Mouse (Mus musculus) heart, embryonic 14.5 days (tissue): ENCODE measurements around the gene Vdr. TPM values are rescaled to one million over a fixed set of nuclear protein-coding genes. Genes with fewer than 3 reads are reported as not detected.

ENCODE experiments used
- ATAC-seq: fragments of 200-750 bp; cut with Nextera tagmentation; 2 replicates; pipeline ENCODE4 v1.8.0; 2017; ENCODE audit warnings: low read depth, moderate TSS enrichment; ENCODE audit not compliant: insufficient number of reproducible peaks, insufficient read depth, low FRiP score
- H3K27ac ChIP-seq, 2 experiments: fragments of 200-500 bp in 1 of 2; fragments of 300-500 bp in 1 of 2; sonication (generic) in 1 of 2; replicated peaks in 1 of 2; 2 replicates each; pipeline ENCODE4 v1.5.1; 2012 to 2014; ENCODE audit warnings: low read depth in 2 of 2, low read length in 2 of 2, control low read depth in 1 of 2, mild to moderate bottlenecking in 1 of 2, mixed read lengths in 1 of 2; ENCODE audit not compliant: control insufficient read depth in 1 of 2, insufficient read depth in 1 of 2
- H3K27me3 ChIP-seq: fragments of 300-500 bp; sonication (generic); 2 replicates; pipeline ENCODE4 v1.6.1; 2014; ENCODE audit warnings: mild to moderate bottlenecking, low read length, control low read depth; ENCODE audit not compliant: control insufficient read depth, insufficient read depth
- H3K36me3 ChIP-seq: fragments of 300-500 bp; sonication (generic); 2 replicates; pipeline ENCODE4 v1.6.1; 2014; ENCODE audit warnings: mild to moderate bottlenecking, control low read depth, low read length, mixed read lengths; ENCODE audit not compliant: control insufficient read depth, insufficient read depth
- H3K4me1 ChIP-seq, 2 experiments: fragments of 200-500 bp in 1 of 2; fragments of 300-500 bp in 1 of 2; sonication (generic) in 1 of 2; 2 replicates each; pipeline ENCODE4 v1.6.1; 2012 to 2014; ENCODE audit warnings: low read length in 2 of 2, control low read depth in 1 of 2, mixed read lengths in 1 of 2; ENCODE audit not compliant: control insufficient read depth in 2 of 2, insufficient read depth in 2 of 2
- H3K4me2 ChIP-seq: fragments of 300-500 bp; sonication (generic); 2 replicates; pipeline ENCODE4 v1.6.1; 2014; ENCODE audit warnings: mild to moderate bottlenecking, low read length
- H3K4me3 ChIP-seq, 2 experiments: fragments of 200-500 bp in 1 of 2; fragments of 300-500 bp in 1 of 2; sonication (generic) in 1 of 2; 2 replicates each; pipeline ENCODE4 v1.5.1; 2012 to 2014; ENCODE audit warnings: low read length in 2 of 2, mild to moderate bottlenecking in 2 of 2, control low read depth in 1 of 2, low read depth in 1 of 2, moderate library complexity in 1 of 2; ENCODE audit not compliant: control insufficient read depth in 1 of 2, insufficient read depth in 1 of 2
- H3K9ac ChIP-seq: fragments of 300-500 bp; sonication (generic); 2 replicates; pipeline ENCODE4 v1.6.1; 2014; ENCODE audit warnings: mild to moderate bottlenecking, low read length
- H3K9me3 ChIP-seq: fragments of 300-500 bp; sonication (generic); 2 replicates; pipeline ENCODE4 v1.6.1; 2016; ENCODE audit warnings: low read length, control low read depth; ENCODE audit not compliant: control insufficient read depth
- WGBS: fragments of 180-500 bp; shearing (Covaris S2); extraction: QIAGEN DNeasy Blood & Tissue Kit; methylation state at CpG from one replicate; pipeline ENCODE4 v1.1.7; 2014; 5-methylcytosine and 5-hydroxymethylcytosine counted together
- polyA plus RNA-seq: library from polyadenylated mRNA; unstranded; fragments of >200 nt; fragmentation: Nextera tagmentation; extraction: Ambion mirVana; gene quantifications from 2 replicates; pipeline ENCODE4 v1.2.1, GENCODE M21; 2014

Gene Vdr
- polyA plus RNA-seq, 1 experiment from 2014 or later = 0.81 TPM

DNA sequence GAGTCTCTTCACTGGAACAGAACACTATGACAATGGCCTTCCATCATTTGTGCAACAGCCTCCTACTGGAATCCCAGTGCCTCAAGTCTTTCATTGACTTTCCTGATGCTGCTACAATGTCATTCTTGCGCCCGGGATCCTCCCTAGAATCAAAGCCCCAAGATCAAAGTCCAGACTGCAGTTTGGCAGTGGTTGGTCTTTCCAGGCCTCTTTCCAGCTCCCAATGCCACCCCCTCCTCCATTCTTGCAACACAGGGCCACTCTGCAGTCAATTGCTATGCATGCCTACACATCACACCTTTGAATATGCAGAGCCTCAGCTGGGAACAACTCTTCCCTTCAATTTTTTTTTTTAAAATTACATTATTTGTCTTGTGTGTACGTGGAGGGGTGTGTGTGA is 50.1 kb downstream of the Vdr start:
- H3K4me3 ChIP-seq = no peak overlapping the region
- 84% methylated on average over 3 of the region's 3 CpGs for WGBS
- ATAC-seq = no peak
- peaks cover 21% of the 10 kb centered on the region for H3K27me3 ChIP-seq
- no peak overlapping the region for H3K9ac ChIP-seq
- no peaks in the 10 kb centered on the region for H3K36me3 ChIP-seq
- peaks cover 27 to 28% of the 10 kb centered on the region in 2 experiments for H3K4me1 ChIP-seq
- H3K9me3 ChIP-seq = no peaks in the 10 kb centered on the region
- no peak overlapping the region for H3K27ac ChIP-seq
- no peak overlapping the region for H3K4me2 ChIP-seq

DNA sequence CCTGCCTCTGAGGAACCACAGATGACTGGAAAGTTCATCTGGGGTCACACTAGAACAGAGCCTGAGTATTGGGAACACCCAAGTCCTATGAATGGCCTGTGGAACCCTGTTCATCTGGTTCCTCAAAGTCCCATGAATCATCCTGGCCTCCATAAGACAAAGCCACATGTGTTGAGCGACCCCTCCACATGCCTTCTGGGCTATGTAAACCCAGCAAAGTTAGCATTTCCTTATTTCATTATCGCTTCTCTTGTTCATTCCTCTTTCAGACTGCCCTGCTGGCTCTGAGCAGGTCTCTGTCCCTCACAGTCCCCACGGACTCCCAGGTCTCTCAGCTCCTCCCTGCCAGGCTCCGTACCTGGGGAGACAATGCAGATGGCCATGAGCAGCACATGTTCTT is 52.0 kb downstream of the Vdr start:
- Histone ChIP-seq H3K4me1 (peaks cover 10% of the 10 kb centered on the region in 2 experiments; a peak in 3 of 4 replicates), H3K27me3 (peaks cover 21% of the 10 kb centered on the region), H3K36me3 (no peaks in the 10 kb centered on the region), H3K9me3 (no peaks in the 10 kb centered on the region), H3K9ac (no peak overlapping the region), H3K27ac (no peak overlapping the region), H3K4me3 (no peak overlapping the region), H3K4me2 (no peak overlapping the region)
- 75% methylated on average over 4 of the region's 4 CpGs for WGBS
- no peak for ATAC-seq

DNA sequence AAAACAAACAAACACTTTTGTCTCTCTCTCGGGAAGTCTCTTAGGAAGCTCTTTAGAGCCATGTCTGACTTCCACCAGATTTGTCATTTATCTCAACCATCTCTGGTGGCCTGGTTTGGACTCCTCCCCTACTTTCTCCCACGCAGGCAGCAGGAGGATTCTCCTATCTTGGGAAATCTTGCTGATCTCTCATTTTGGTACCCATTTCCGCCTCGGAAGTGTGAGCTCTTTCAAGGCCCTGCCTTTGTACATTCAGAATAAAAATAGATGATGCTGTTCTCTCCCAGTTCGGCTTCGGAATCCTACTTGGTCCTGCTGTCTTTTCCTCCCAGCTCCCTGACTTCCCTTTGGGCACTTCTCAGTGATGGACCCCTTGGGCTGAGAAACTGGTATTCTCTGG is 55.9 kb downstream of the Vdr start:
- H3K9me3 ChIP-seq = no peaks in the 10 kb centered on the region
- WGBS = 38% methylated on average over 6 of the region's 6 CpGs
- H3K27me3 ChIP-seq = peaks cover 12% of the 10 kb centered on the region
- H3K9ac ChIP-seq = no peak overlapping the region
- H3K4me1 ChIP-seq = no peaks in the 10 kb centered on the region
- no peak for ATAC-seq
- H3K27ac ChIP-seq = no peak overlapping the region
- H3K36me3 ChIP-seq = no peaks in the 10 kb centered on the region
- no peak overlapping the region for H3K4me2 ChIP-seq
- H3K4me3 ChIP-seq = no peak overlapping the region

DNA sequence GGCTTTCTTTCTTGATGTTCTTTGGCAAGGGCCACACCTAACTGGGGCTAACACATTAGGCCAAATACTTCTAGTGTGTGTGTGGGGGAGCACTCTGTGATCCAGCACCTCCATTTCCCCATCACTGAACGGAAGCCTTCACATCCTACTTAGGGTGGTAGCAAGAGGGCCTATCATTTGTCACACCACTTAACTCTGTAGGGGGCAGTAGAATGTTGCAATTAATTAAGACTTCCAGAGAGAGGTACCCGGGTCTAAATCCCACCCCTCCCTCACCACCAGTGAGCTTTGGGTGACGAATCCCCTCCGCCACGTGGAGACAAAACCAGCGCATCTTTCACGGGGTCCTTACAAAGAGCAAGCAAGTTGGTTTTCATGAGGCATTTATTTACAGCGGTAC is 56.4 kb downstream of the Vdr start:
- no peak overlapping the region for H3K27ac ChIP-seq
- WGBS = 37% methylated on average over 8 of the region's 8 CpGs
- H3K9ac ChIP-seq = no peak overlapping the region
- H3K36me3 ChIP-seq = no peaks in the 10 kb centered on the region
- H3K4me2 ChIP-seq = no peak overlapping the region
- no peak for ATAC-seq
- peaks cover 0 to 2% of the 10 kb centered on the region in 2 experiments; a peak in 2 of 4 replicates for H3K4me1 ChIP-seq
- no peak overlapping the region for H3K4me3 ChIP-seq
- H3K9me3 ChIP-seq = no peaks in the 10 kb centered on the region
- peaks cover 12% of the 10 kb centered on the region for H3K27me3 ChIP-seq

DNA sequence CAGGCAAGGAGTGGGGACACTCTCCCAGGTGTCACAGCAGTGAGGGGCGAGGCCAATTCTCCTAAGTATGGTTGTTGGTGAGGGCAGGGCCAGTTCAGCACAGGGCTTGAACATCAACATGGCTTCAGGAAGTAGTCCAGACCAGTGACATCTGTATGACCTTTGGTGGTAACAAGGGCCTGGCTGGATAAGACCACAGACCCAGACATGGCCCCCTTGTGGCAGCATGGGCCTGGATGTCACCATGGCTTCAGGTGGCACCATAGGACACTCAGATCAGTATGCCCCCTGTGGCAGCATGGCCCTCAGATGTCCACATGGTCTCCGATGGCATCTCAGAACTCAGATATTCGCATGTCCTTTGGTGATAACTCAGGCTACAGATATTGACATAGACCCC is 58.1 kb downstream of the Vdr start:
- H3K9me3 ChIP-seq = no peaks in the 10 kb centered on the region
- 88% methylated on average over 3 of the region's 3 CpGs for WGBS
- no peak for ATAC-seq

DNA sequence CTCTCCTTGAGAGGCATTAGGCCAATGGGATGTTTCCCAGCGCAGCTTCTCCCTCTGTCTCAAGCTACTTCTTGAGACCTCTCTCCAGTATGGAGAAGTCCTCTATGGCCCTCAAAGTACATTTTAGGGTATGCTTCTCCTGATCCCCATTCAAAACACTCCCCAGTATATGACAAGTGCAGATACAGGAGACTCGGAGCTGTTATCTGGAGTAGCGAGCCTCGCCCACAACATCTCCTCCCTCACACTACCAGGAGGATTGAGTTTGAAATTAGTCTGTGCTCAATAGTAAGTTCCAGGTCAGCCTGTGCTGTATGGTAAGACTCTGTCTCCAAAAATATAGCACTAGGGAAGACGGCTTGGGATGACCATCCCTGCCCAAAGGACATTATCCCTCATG is 59.4 kb downstream of the Vdr start:
- WGBS = 78% methylated on average over 5 of the region's 5 CpGs
- Histone ChIP-seq H3K4me3 (no peak overlapping the region), H3K27ac (no peak overlapping the region), H3K9me3 (0 out of 2 replicates have a peak, but pooled peaks cover 2% of the 10 kb centered on the region), H3K4me2 (no peak overlapping the region), H3K4me1 (peaks cover 0 to 2% of the 10 kb centered on the region in 2 experiments; a peak in 2 of 4 replicates), H3K9ac (no peak overlapping the region), H3K27me3 (peaks cover 3% of the 10 kb centered on the region; the same call in 1 of the 2 replicates), H3K36me3 (no peaks in the 10 kb centered on the region)
- ATAC-seq = no peak

More for the DNA sequence above, 58.1 kb downstream of the Vdr start:
- Histone ChIP-seq H3K4me3 (no peak overlapping the region), H3K27me3 (peaks cover 4% of the 10 kb centered on the region; the same call in 1 of the 2 replicates), H3K9ac (no peak overlapping the region), H3K36me3 (no peaks in the 10 kb centered on the region), H3K4me1 (peaks cover 0 to 2% of the 10 kb centered on the region in 2 experiments; a peak in 2 of 4 replicates), H3K4me2 (no peak overlapping the region), H3K27ac (no peak overlapping the region)

DNA sequence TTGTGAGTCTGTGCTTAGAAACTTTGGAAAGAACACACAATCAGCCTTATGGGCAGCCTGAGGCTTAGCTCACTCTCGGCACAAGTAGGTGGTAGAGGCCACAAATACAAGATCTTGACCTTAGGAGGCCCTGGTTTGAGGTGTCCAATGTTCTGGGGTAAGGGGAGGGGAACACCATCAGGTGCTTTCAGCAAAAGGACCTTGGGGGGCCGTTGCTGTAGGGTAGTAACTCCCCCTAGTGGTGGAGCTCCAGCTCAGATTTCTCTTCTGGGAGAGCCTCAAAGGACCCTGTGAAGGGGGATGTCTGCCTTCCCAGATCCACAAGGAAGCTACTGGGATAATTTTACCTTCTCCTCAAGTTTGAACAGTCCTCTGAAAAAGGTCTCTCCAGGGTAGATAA is 60.0 kb downstream of the Vdr start:
- H3K4me1 ChIP-seq = peaks cover 0 to 2% of the 10 kb centered on the region in 2 experiments; a peak in 2 of 4 replicates
- WGBS = 28% methylated on average over 2 of the region's 2 CpGs
- no peak overlapping the region for H3K4me2 ChIP-seq
- H3K27me3 ChIP-seq = no peaks in the 10 kb centered on the region
- H3K9me3 ChIP-seq = 0 out of 2 replicates have a peak, but pooled peaks cover 4% of the 10 kb centered on the region
- H3K4me3 ChIP-seq = no peak overlapping the region
- H3K27ac ChIP-seq = no peak overlapping the region
- H3K9ac ChIP-seq = no peak overlapping the region
- ATAC-seq = no peak
- no peaks in the 10 kb centered on the region for H3K36me3 ChIP-seq
